Mouse (Mus musculus): ENCODE measurements at regions not wholly inside any gene's neighbourhood (a gene's known extent, or its start where the extent isn't known, plus 50 kb on each side); places are given as distances from the start of the nearest gene placed in this dataset.

DNA sequence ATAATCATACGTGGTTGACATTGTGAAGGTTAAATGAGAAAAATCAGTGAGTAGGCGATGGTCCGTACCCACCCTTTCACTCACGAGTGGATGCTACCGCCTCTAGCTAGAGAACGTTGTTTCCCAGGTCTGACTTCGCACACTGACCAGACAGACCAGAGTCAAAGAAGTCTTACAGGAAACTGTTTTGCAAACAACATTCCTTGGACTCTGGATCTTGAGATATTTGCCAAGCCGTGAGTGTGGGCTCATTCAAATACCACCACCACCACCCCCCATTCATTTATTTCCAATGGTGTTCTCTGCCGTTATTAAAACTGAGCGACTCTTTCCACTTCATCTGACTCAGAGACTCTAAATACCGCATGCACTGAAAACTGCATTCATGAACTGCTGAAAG lies 234.2 kb downstream of the Lmo4 start:
- Histone ChIP-seq H3K27ac (no peak overlapping the region), H3K9me3 (replicated peaks) (no peaks in the 10 kb centered on the region), H3K4me2 (no peak overlapping the region), H3K27me3 (no peaks in the 10 kb centered on the region), H3K36me3 (no peaks in the 10 kb centered on the region), H3K9ac (no peak overlapping the region), H3K4me3 (replicated peaks) (no peak overlapping the region), H3K4me1 (replicated peaks) (no peaks in the 10 kb centered on the region)
- ATAC-seq (ENCODE audit: low read depth) (no peak), DNase-seq (no peak)
- 79% methylated on average over 11 of the region's 11 CpGs for WGBS (ENCODE audit: insufficient replicate concordance)

DNA sequence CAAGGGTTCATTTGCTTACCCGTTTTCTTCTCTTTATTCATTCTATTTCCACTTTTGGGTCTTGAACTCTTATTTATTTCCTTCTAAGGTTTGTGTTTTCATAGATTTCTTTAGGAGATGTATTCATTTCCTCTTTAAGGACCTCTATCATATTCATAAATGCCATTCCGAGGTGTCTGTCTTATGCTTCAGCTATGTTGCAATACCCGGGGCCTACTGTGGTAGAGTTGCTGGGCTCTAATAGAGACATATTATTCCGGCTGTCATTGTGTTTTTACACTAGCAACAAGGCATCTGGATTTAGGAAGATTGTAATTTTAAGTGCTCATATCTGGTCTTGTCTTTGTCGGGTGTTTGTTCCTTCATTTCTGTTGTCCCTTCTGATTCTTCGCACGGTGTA lies 249.5 kb downstream of the Lmo4 start:
- H3K4me1 ChIP-seq (replicated peaks), result no peaks in the 10 kb centered on the region
- H3K27ac ChIP-seq, result no peak overlapping the region
- DNase-seq (no peak), ATAC-seq (ENCODE audit: low read depth) (no peak)
- WGBS (ENCODE audit: insufficient replicate concordance), result 74% methylated on average over 7 of the region's 7 CpGs
- no peaks in the 10 kb centered on the region for H3K36me3 ChIP-seq
- no peaks in the 10 kb centered on the region for H3K27me3 ChIP-seq
- no peak overlapping the region for H3K4me2 ChIP-seq
- H3K4me3 ChIP-seq (replicated peaks), result no peak overlapping the region
- H3K9ac ChIP-seq, result no peak overlapping the region
- no peaks in the 10 kb centered on the region for H3K9me3 ChIP-seq (replicated peaks)

DNA sequence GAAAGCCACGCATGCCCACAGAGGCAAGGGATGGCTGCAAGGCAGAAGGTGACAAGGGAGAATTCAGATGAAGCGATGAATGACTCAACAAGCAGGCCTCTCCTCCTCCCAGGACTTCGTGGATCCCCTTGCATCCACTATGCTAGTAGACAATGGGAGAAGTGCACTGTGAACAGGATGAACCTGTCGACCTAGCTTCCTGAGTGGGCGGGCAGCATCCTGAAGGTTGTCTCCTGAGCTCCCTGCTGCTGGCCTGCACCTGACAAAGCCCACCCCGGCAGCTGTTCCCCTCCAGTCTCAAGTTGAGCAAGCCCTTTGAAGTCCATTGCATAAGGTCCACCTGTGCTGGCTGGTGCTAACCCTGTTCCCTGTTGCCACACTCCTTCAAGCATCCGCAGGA lies 250.2 kb downstream of the Lmo4 start:
- Histone ChIP-seq H3K4me1 (replicated peaks) (no peaks in the 10 kb centered on the region), H3K9me3 (replicated peaks) (no peaks in the 10 kb centered on the region), H3K4me2 (no peak overlapping the region), H3K27me3 (no peaks in the 10 kb centered on the region), H3K36me3 (no peaks in the 10 kb centered on the region), H3K9ac (no peak overlapping the region), H3K4me3 (replicated peaks) (no peak overlapping the region), H3K27ac (no peak overlapping the region)
- WGBS (ENCODE audit: insufficient replicate concordance), result 59% methylated on average over 7 of the region's 7 CpGs
- DNase-seq (no peak), ATAC-seq (ENCODE audit: low read depth) (no peak)

DNA sequence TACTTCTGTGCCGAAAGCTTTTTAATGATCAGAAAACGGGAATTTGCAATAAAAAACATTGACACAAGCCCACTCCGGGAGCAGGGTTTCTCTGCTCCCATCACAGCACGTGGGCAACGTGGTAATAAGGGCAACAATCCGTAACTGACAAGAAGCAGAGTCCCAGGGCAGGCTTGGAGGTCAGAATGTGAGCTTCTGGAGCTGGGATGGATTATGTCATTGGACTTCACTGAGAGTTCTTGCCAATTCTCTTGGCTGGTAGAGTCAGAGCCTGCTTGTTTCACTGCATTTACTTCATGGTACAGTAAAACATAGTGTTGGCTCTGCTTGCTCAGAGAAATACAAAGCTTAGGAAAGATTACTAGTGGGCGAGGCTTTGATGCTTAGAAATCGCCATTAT lies 252.7 kb downstream of the Lmo4 start:
- H3K9me3 ChIP-seq (replicated peaks), result no peaks in the 10 kb centered on the region
- no peaks in the 10 kb centered on the region for H3K4me1 ChIP-seq (replicated peaks)
- no peak for DNase-seq
- H3K9ac ChIP-seq, result no peak overlapping the region
- no peaks in the 10 kb centered on the region for H3K27me3 ChIP-seq
- WGBS (ENCODE audit: insufficient replicate concordance), result 53% methylated on average over 8 of the region's 8 CpGs
- H3K27ac ChIP-seq, result no peak overlapping the region
- ATAC-seq (ENCODE audit: low read depth), result no peak
- H3K4me2 ChIP-seq, result no peak overlapping the region
- no peak overlapping the region for H3K4me3 ChIP-seq (replicated peaks)
- H3K36me3 ChIP-seq, result no peaks in the 10 kb centered on the region

DNA sequence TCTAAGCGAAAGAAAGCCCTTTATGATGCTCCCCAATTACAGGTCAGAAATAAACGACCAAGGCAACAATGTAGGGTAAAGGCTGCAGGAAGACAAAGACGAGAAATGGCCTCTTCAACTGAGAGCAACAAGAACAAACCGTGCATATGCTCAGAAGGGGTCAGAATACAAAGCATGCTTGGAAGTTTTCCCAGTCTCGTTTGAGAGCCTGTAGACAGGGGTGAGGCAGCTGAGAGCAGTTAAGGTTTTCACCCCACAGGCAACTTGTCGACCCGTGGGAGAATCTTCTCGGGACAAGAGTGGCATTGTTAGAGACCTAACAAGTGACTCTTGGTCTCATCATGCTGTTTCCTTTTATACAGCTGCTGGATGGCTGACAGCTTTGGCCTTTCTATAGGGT lies 255.4 kb downstream of the Lmo4 start:
- Histone ChIP-seq H3K9ac (no peak overlapping the region), H3K4me3 (replicated peaks) (no peak overlapping the region), H3K27ac (no peak overlapping the region), H3K9me3 (replicated peaks) (0 out of 2 replicates have a peak, but pooled peaks cover 3% of the 10 kb centered on the region), H3K27me3 (no peaks in the 10 kb centered on the region), H3K4me1 (replicated peaks) (no peaks in the 10 kb centered on the region), H3K36me3 (no peaks in the 10 kb centered on the region), H3K4me2 (no peak overlapping the region)
- ATAC-seq (ENCODE audit: low read depth), result no peak
- no peak for DNase-seq
- 59% methylated on average over 8 of the region's 8 CpGs for WGBS (ENCODE audit: insufficient replicate concordance)

DNA sequence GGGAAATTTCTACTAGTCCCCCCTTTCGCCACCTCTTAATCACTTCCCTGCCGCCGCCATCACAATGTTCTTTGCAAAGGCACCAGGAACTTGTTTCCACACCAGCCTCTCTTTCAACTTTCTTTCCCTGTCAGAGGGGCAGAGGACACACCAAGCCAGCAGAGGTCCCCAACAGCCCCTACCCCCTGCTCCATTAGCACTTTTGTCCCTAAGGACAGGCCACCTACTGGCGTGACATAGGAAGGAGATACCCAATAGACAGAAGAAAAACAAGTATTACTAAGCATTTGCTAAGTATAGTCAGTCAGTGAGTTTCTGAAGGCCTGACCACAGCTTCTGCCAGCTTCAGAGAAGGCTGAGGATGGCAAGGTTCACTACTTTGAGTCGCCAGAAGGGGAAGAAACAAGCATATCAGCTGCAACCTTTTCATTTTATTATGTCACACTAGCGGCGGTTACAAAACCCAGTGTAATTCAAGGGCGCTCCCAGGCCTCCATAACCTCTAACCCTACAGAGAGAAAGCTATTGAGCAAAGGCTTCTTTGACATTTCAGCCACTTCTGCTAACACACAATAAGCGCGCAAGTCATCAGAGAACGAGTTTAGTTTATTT lies 255.9 kb downstream of the Lmo4 start:
- Histone ChIP-seq H3K27ac (no peak overlapping the region), H3K9ac (no peak overlapping the region), H3K4me3 (replicated peaks) (no peak overlapping the region), H3K36me3 (no peaks in the 10 kb centered on the region), H3K4me1 (replicated peaks) (no peaks in the 10 kb centered on the region), H3K9me3 (replicated peaks) (0 out of 2 replicates have a peak, but pooled peaks cover 3% of the 10 kb centered on the region), H3K4me2 (no peak overlapping the region), H3K27me3 (no peaks in the 10 kb centered on the region)
- DNase-seq, result no peak
- 69% methylated on average over 11 of the region's 11 CpGs for WGBS (ENCODE audit: insufficient replicate concordance)
- ATAC-seq (ENCODE audit: low read depth), result no peak

DNA sequence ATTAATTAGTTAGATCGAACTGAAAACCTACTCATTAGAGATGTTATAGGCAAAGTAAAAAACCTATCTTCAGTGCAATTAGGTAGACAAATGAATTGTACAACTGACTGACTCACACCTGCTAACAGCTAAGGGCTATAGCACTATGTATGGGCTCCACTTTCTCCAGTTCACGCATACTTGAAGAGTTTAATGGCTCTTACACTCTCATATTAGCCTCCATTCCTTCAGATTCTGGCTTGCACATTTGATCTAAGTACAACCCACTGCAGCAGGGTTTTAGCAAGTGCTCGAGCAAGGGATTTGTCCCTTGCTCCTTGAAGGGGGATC lies 257.1 kb downstream of the Lmo4 start:
- DNase-seq (no peak), ATAC-seq (ENCODE audit: low read depth) (no peak)
- H3K4me2 ChIP-seq, result no peak overlapping the region
- H3K27ac ChIP-seq, result no peak overlapping the region
- WGBS (ENCODE audit: insufficient replicate concordance), result 49% methylated on average over 3 of the region's 3 CpGs
- H3K36me3 ChIP-seq, result no peaks in the 10 kb centered on the region
- H3K9me3 ChIP-seq (replicated peaks), result 0 out of 2 replicates have a peak, but pooled peaks cover 3% of the 10 kb centered on the region
- no peak overlapping the region for H3K4me3 ChIP-seq (replicated peaks)
- H3K27me3 ChIP-seq, result no peaks in the 10 kb centered on the region
- H3K9ac ChIP-seq, result no peak overlapping the region
- no peaks in the 10 kb centered on the region for H3K4me1 ChIP-seq (replicated peaks)

DNA sequence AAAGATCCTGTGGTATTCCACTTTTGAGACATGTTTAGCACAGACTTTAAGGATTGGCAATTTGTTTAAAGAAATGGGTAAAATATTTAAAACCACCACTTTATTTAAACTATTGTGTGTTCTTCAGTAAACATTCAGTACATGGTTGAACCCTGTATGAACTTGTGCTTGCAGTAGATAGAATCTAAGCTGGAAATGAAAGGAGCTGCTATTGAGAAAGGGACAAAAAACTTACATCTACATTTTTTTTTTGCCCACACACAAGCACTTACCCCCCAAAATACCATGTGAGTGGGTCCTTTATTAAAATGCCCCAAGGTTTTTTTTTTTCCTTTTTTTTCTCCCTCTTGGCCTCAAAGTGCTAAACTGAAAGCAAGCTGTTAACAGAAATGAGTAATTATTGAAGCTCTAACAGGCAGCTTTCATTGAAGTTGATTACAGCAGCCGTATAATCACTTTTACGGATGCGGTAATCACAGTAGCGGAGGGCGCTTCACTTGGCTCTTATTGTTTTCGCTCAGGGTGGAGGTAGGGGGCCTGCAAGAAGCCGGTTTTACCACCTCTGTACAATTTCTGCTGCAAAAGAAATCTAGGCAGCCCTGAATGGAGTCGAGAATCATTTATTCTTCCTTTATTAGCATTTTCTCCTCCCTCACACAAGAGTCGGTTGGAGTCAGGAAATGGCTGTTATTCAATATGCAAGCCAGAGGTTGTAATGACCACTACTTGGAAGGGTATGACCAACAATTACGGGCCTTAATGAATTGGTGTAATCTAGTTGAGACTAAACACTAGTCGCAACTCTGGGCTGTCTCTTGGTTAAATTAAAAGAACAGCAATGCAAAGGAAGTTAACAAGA lies 257.7 kb downstream of the Lmo4 start:
- Histone ChIP-seq H3K27ac (no peak overlapping the region), H3K36me3 (no peaks in the 10 kb centered on the region), H3K4me2 (no peak overlapping the region), H3K9me3 (replicated peaks) (0 out of 2 replicates have a peak, but pooled peaks cover 3% of the 10 kb centered on the region), H3K27me3 (no peaks in the 10 kb centered on the region), H3K4me1 (replicated peaks) (no peaks in the 10 kb centered on the region), H3K4me3 (replicated peaks) (no peak overlapping the region), H3K9ac (no peak overlapping the region)
- DNase-seq (no peak), ATAC-seq (ENCODE audit: low read depth) (no peak)
- 55% methylated on average over 11 of the region's 11 CpGs for WGBS (ENCODE audit: insufficient replicate concordance)

DNA sequence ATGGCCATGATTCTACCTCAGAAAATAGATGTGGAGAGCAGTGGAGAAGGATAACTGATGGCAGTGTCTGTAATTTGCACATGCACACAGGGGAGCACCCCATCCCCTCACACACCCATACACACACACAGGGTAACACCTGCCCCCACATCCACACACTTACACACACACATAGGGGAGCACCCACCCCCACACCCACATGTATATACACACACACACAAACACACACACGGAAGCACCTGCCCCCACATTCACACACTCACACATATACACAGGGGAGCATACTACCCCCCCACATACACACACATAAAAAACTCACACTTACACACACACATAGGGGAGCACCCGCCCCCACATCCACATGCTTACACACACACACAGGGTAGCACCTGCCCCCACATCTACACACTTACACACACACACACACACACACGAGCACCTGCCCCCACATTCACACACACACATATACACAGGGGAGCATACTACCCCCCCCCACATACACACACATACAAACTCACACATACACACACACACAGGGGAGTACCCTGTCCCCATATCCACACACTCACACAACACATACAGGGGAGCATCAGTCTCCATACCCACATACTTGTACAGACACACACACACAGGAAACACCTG lies 265.8 kb downstream of the Lmo4 start:
- DNase-seq (no peak), ATAC-seq (ENCODE audit: low read depth) (0 out of 2 replicates have a peak, but pooled peaks have one; percentile 34)
- Histone ChIP-seq H3K27me3 (no peaks in the 10 kb centered on the region), H3K4me1 (replicated peaks) (no peaks in the 10 kb centered on the region), H3K27ac (no peak overlapping the region), H3K9me3 (replicated peaks) (no peaks in the 10 kb centered on the region), H3K9ac (no peak overlapping the region), H3K4me2 (no peak overlapping the region), H3K4me3 (replicated peaks) (no peak overlapping the region), H3K36me3 (no peaks in the 10 kb centered on the region)
- 61% methylated on average over 3 of the region's 3 CpGs for WGBS (ENCODE audit: insufficient replicate concordance)

DNA sequence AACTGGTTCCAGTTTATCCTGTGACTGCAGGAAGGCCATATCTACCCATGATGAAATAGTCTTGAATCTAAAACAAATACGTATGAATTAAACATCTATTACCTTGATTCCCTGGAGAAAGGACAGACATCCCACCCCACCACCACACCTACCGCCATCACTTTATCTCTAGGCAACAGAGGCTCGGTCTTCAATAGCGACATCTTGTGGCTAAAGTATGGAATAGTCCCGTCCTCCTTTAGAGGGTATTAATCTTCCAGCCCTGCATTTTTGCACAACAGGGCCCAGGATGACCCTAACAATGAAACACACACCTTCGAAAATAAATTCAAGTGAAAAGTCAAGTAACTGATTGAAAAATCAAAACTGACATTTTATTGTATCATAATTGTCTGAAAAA lies 279.7 kb downstream of the Lmo4 start:
- Histone ChIP-seq H3K36me3 (no peaks in the 10 kb centered on the region), H3K4me3 (replicated peaks) (no peak overlapping the region), H3K9ac (no peak overlapping the region), H3K27ac (no peak overlapping the region), H3K4me2 (no peak overlapping the region), H3K4me1 (replicated peaks) (no peaks in the 10 kb centered on the region), H3K9me3 (replicated peaks) (no peaks in the 10 kb centered on the region), H3K27me3 (no peaks in the 10 kb centered on the region)
- DNase-seq, result no peak
- no peak for ATAC-seq (ENCODE audit: low read depth)
- 35% methylated on average over 6 of the region's 6 CpGs for WGBS (ENCODE audit: insufficient replicate concordance)

DNA sequence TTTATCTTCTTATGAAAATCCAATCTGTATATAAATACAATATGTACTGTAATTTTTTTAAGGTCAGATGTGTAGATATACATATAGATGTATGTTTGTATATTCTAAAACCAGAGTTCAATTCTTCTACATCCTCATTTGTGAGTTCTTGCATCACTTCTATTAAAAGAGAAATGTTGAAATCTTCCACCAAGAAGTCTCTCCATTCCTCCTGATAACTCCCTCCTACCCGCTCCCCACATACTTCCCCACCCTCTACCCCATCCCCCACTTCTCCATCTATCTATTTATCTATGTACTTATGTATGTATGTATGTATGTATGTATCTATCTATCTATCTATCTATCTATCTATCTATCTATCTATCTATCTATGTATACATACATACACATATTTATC lies 285.3 kb downstream of the Lmo4 start:
- no peaks in the 10 kb centered on the region for H3K4me1 ChIP-seq (replicated peaks)
- H3K4me3 ChIP-seq (replicated peaks), result no peak overlapping the region
- H3K36me3 ChIP-seq, result no peaks in the 10 kb centered on the region
- H3K9me3 ChIP-seq (replicated peaks), result no peaks in the 10 kb centered on the region
- H3K9ac ChIP-seq, result no peak overlapping the region
- DNase-seq (no peak), ATAC-seq (ENCODE audit: low read depth) (no peak)
- WGBS (ENCODE audit: insufficient replicate concordance), result 47% methylated on average over 1 of the region's 1 CpGs
- no peak overlapping the region for H3K4me2 ChIP-seq
- no peak overlapping the region for H3K27ac ChIP-seq
- H3K27me3 ChIP-seq, result no peaks in the 10 kb centered on the region
